Mouse (Mus musculus): ENCODE results near the gene Olfr620. TPM values are rescaled to one million over a fixed set of nuclear protein-coding genes. Genes with fewer than 3 reads are reported as not detected.

Olfr620 gene
- polyA plus RNA-seq (2014; fragmentation: Illumina TruSeq; extraction: RNeasy Lipid Tissue Mini Kit (QIAGEN cat#74804); ENCODE audit: low read depth, low replicate concordance), result not detected

GRCm38 (mm10) chr7:103612434-103612833, at the start of gene Olfr620:
Gene Olfr620 (minus strand): TSS chr7:103612534.

GRCm38 (mm10) chr7:103642602-103643001, 30.3 kb upstream of the Olfr620 start, which contains the start of gene Olfr622:
Gene Olfr622 (minus strand): TSS chr7:103642702.

GRCm38 (mm10) chr7:103600275-103600674, 12.1 kb downstream of the Olfr620 start, which contains the start of gene Olfr619:
Gene Olfr619 (plus strand): TSS chr7:103600575.

GRCm38 (mm10) chr7:103589803-103590202, 22.5 kb downstream of the Olfr620 start, which contains the start of gene Olfr618:
Gene Olfr618 (plus strand): TSS chr7:103590103.

GRCm38 (mm10) chr7:103572761-103573160, 39.6 kb downstream of the Olfr620 start, which contains the start of gene Olfr617:
Gene Olfr617 (plus strand): TSS chr7:103573061.

GRCm38 (mm10) chr7:103569043-103569442, 43.3 kb downstream of the Olfr620 start, which contains the start of gene Olfr616:
Gene Olfr616 (minus strand): TSS chr7:103569143.

GRCm38 (mm10) chr7:103555779-103556178, 56.6 kb downstream of the Olfr620 start, which contains the start of gene Olfr615:
Gene Olfr615 (plus strand): TSS chr7:103556079.

Other genes with a start within 250 kb of the Olfr620 start
- not detected for gene Olfr601, start 249.9 kb downstream of the Olfr620 start, polyA plus RNA-seq (2014; fragmentation: Illumina TruSeq; extraction: RNeasy Lipid Tissue Mini Kit (QIAGEN cat#74804); ENCODE audit: low read depth, low replicate concordance)
- gene Olfr603, start 226.4 kb downstream of the Olfr620 start, polyA plus RNA-seq (2014; fragmentation: Illumina TruSeq; extraction: RNeasy Lipid Tissue Mini Kit (QIAGEN cat#74804); ENCODE audit: low read depth, low replicate concordance), result not detected
- gene Usp17lc, start 197.5 kb downstream of the Olfr620 start, polyA plus RNA-seq (2014; fragmentation: Illumina TruSeq; extraction: RNeasy Lipid Tissue Mini Kit (QIAGEN cat#74804); ENCODE audit: low read depth, low replicate concordance), result not detected
- not detected for gene Olfr605, start 167.1 kb downstream of the Olfr620 start, polyA plus RNA-seq (2014; fragmentation: Illumina TruSeq; extraction: RNeasy Lipid Tissue Mini Kit (QIAGEN cat#74804); ENCODE audit: low read depth, low replicate concordance)
- gene Olfr606, start 163.5 kb downstream of the Olfr620 start, polyA plus RNA-seq (2014; fragmentation: Illumina TruSeq; extraction: RNeasy Lipid Tissue Mini Kit (QIAGEN cat#74804); ENCODE audit: low read depth, low replicate concordance), result not detected
- gene Olfr607, start 148.4 kb downstream of the Olfr620 start, polyA plus RNA-seq (2014; fragmentation: Illumina TruSeq; extraction: RNeasy Lipid Tissue Mini Kit (QIAGEN cat#74804); ENCODE audit: low read depth, low replicate concordance), result not detected
- not detected for gene Olfr608, start 142.7 kb downstream of the Olfr620 start, polyA plus RNA-seq (2014; fragmentation: Illumina TruSeq; extraction: RNeasy Lipid Tissue Mini Kit (QIAGEN cat#74804); ENCODE audit: low read depth, low replicate concordance)
- gene Olfr609, start 114.5 kb downstream of the Olfr620 start, polyA plus RNA-seq (2014; fragmentation: Illumina TruSeq; extraction: RNeasy Lipid Tissue Mini Kit (QIAGEN cat#74804); ENCODE audit: low read depth, low replicate concordance), result not detected
- gene Olfr610, start 100.4 kb downstream of the Olfr620 start, polyA plus RNA-seq (2014; fragmentation: Illumina TruSeq; extraction: RNeasy Lipid Tissue Mini Kit (QIAGEN cat#74804); ENCODE audit: low read depth, low replicate concordance), result not detected
- gene Olfr611, start 91.7 kb downstream of the Olfr620 start, polyA plus RNA-seq (2014; fragmentation: Illumina TruSeq; extraction: RNeasy Lipid Tissue Mini Kit (QIAGEN cat#74804); ENCODE audit: low read depth, low replicate concordance), result not detected
- gene Olfr612, start 69.8 kb downstream of the Olfr620 start, polyA plus RNA-seq (2014; fragmentation: Illumina TruSeq; extraction: RNeasy Lipid Tissue Mini Kit (QIAGEN cat#74804); ENCODE audit: low read depth, low replicate concordance), result not detected
- gene Olfr613, start 64.5 kb downstream of the Olfr620 start, polyA plus RNA-seq (2014; fragmentation: Illumina TruSeq; extraction: RNeasy Lipid Tissue Mini Kit (QIAGEN cat#74804); ENCODE audit: low read depth, low replicate concordance), result not detected
- not detected for gene Olfr615, start 56.5 kb downstream of the Olfr620 start, polyA plus RNA-seq (2014; fragmentation: Illumina TruSeq; extraction: RNeasy Lipid Tissue Mini Kit (QIAGEN cat#74804); ENCODE audit: low read depth, low replicate concordance)
- 0.38 TPM for gene Olfr616, start 43.4 kb downstream of the Olfr620 start, polyA plus RNA-seq (2014; fragmentation: Illumina TruSeq; extraction: RNeasy Lipid Tissue Mini Kit (QIAGEN cat#74804); ENCODE audit: low read depth, low replicate concordance)
- gene Olfr617, start 39.5 kb downstream of the Olfr620 start, polyA plus RNA-seq (2014; fragmentation: Illumina TruSeq; extraction: RNeasy Lipid Tissue Mini Kit (QIAGEN cat#74804); ENCODE audit: low read depth, low replicate concordance), result not detected
- gene Olfr618, start 22.4 kb downstream of the Olfr620 start, polyA plus RNA-seq (2014; fragmentation: Illumina TruSeq; extraction: RNeasy Lipid Tissue Mini Kit (QIAGEN cat#74804); ENCODE audit: low read depth, low replicate concordance), result not detected
- gene Olfr619, start 12.0 kb downstream of the Olfr620 start, polyA plus RNA-seq (2014; fragmentation: Illumina TruSeq; extraction: RNeasy Lipid Tissue Mini Kit (QIAGEN cat#74804); ENCODE audit: low read depth, low replicate concordance), result not detected
- gene Olfr622, start 30.2 kb upstream of the Olfr620 start, polyA plus RNA-seq (2014; fragmentation: Illumina TruSeq; extraction: RNeasy Lipid Tissue Mini Kit (QIAGEN cat#74804); ENCODE audit: low read depth, low replicate concordance), result not detected
- gene Olfr623, start 51.2 kb upstream of the Olfr620 start, polyA plus RNA-seq (2014; fragmentation: Illumina TruSeq; extraction: RNeasy Lipid Tissue Mini Kit (QIAGEN cat#74804); ENCODE audit: low read depth, low replicate concordance), result not detected
- 0.06 TPM for gene Olfr624, start 58.7 kb upstream of the Olfr620 start, polyA plus RNA-seq (2014; fragmentation: Illumina TruSeq; extraction: RNeasy Lipid Tissue Mini Kit (QIAGEN cat#74804); ENCODE audit: low read depth, low replicate concordance)
- not detected for gene Olfr625-ps1, start 70.2 kb upstream of the Olfr620 start, polyA plus RNA-seq (2014; fragmentation: Illumina TruSeq; extraction: RNeasy Lipid Tissue Mini Kit (QIAGEN cat#74804); ENCODE audit: low read depth, low replicate concordance)
- not detected for gene Olfr243, start 102.1 kb upstream of the Olfr620 start, polyA plus RNA-seq (2014; fragmentation: Illumina TruSeq; extraction: RNeasy Lipid Tissue Mini Kit (QIAGEN cat#74804); ENCODE audit: low read depth, low replicate concordance)
- not detected for gene Olfr628, start 117.8 kb upstream of the Olfr620 start, polyA plus RNA-seq (2014; fragmentation: Illumina TruSeq; extraction: RNeasy Lipid Tissue Mini Kit (QIAGEN cat#74804); ENCODE audit: low read depth, low replicate concordance)
- not detected for gene Olfr629, start 132.4 kb upstream of the Olfr620 start, polyA plus RNA-seq (2014; fragmentation: Illumina TruSeq; extraction: RNeasy Lipid Tissue Mini Kit (QIAGEN cat#74804); ENCODE audit: low read depth, low replicate concordance)
- not detected for gene Olfr630, start 144.8 kb upstream of the Olfr620 start, polyA plus RNA-seq (2014; fragmentation: Illumina TruSeq; extraction: RNeasy Lipid Tissue Mini Kit (QIAGEN cat#74804); ENCODE audit: low read depth, low replicate concordance)
- not detected for gene Olfr69, start 159.1 kb upstream of the Olfr620 start, polyA plus RNA-seq (2014; fragmentation: Illumina TruSeq; extraction: RNeasy Lipid Tissue Mini Kit (QIAGEN cat#74804); ENCODE audit: low read depth, low replicate concordance)
- not detected for gene Olfr68, start 167.2 kb upstream of the Olfr620 start, polyA plus RNA-seq (2014; fragmentation: Illumina TruSeq; extraction: RNeasy Lipid Tissue Mini Kit (QIAGEN cat#74804); ENCODE audit: low read depth, low replicate concordance)
- gene Olfr67, start 179.3 kb upstream of the Olfr620 start, polyA plus RNA-seq (2014; fragmentation: Illumina TruSeq; extraction: RNeasy Lipid Tissue Mini Kit (QIAGEN cat#74804); ENCODE audit: low read depth, low replicate concordance), result not detected
- gene Hbb-bt, start 201.5 kb upstream of the Olfr620 start, polyA plus RNA-seq (2014; fragmentation: Illumina TruSeq; extraction: RNeasy Lipid Tissue Mini Kit (QIAGEN cat#74804); ENCODE audit: low read depth, low replicate concordance), result 0.62 TPM
- 9.6 TPM for gene Hbb-bs, start 215.6 kb upstream of the Olfr620 start, polyA plus RNA-seq (2014; fragmentation: Illumina TruSeq; extraction: RNeasy Lipid Tissue Mini Kit (QIAGEN cat#74804); ENCODE audit: low read depth, low replicate concordance)
- not detected for gene Hbb-bh2, start 228.0 kb upstream of the Olfr620 start, polyA plus RNA-seq (2014; fragmentation: Illumina TruSeq; extraction: RNeasy Lipid Tissue Mini Kit (QIAGEN cat#74804); ENCODE audit: low read depth, low replicate concordance)
- not detected for gene Hbb-bh1, start 230.6 kb upstream of the Olfr620 start, polyA plus RNA-seq (2014; fragmentation: Illumina TruSeq; extraction: RNeasy Lipid Tissue Mini Kit (QIAGEN cat#74804); ENCODE audit: low read depth, low replicate concordance)
- gene Hbb-y, start 240.7 kb upstream of the Olfr620 start, polyA plus RNA-seq (2014; fragmentation: Illumina TruSeq; extraction: RNeasy Lipid Tissue Mini Kit (QIAGEN cat#74804); ENCODE audit: low read depth, low replicate concordance), result not detected

Measured in testis, adult 10 weeks (tissue).